Mouse (Mus musculus) neural tube, embryonic 12.5 days (tissue): Measurements from ENCODE around the gene Arhgef6. TPM values are rescaled to one million over a fixed set of nuclear protein-coding genes. Genes with fewer than 3 reads are reported as not detected.

ENCODE experiments used
- polyA plus RNA-seq: library from polyadenylated mRNA; unstranded; fragments of >200 nt; fragmentation: Nextera tagmentation; extraction: Ambion mirVana; gene quantifications from 2 replicates; pipeline ENCODE4 v1.2.1, GENCODE M21; 2016

Arhgef6 gene
- polyA plus RNA-seq, 1 experiment from 2014 or later = 7.5 TPM

Other genes with a start within 250 kb of the Arhgef6 start
- gene Cd40lg, start 126.6 kb downstream of the Arhgef6 start, polyA plus RNA-seq = not detected in 2 replicates
- 239 and 257 TPM in 2 replicates for gene Rbmx, start 54.3 kb upstream of the Arhgef6 start, polyA plus RNA-seq
- not detected in 2 replicates for gene Gm364, start 70.4 kb upstream of the Arhgef6 start, polyA plus RNA-seq
- gene Gpr101, start 165.0 kb upstream of the Arhgef6 start, polyA plus RNA-seq = not detected in 2 replicates